Mouse (Mus musculus): Measurements from ENCODE around the gene Llcfc1.

Llcfc1 gene

GRCm38 (mm10) chr6:41704123-41704522 lies 19.9 kb downstream of the Llcfc1 start, which contains the start of gene Kel:
Gene Kel, minus strand, starts transcription at chr6:41704339.
- no peak for DNase-seq (ENCODE audit: low read depth)

GRCm38 (mm10) chr6:41706275-41706674 lies 22.0 kb downstream of the Llcfc1 start:
- DNase-seq (ENCODE audit: low read depth): no peak

GRCm38 (mm10) chr6:41710281-41710680 lies 26.1 kb downstream of the Llcfc1 start:
- no peak for DNase-seq (ENCODE audit: low read depth)

GRCm38 (mm10) chr6:41721430-41721829 lies 37.2 kb downstream of the Llcfc1 start:
- DNase-seq (ENCODE audit: low read depth): no peak

GRCm38 (mm10) chr6:41727989-41728609 lies 43.9 kb downstream of the Llcfc1 start:
- peak; percentile 52 for DNase-seq (ENCODE audit: low read depth)

- no peak for DNase-seq (ENCODE audit: low read depth)
Observed at GRCm38 (mm10) chr6:41734719-41735470, 50.7 kb downstream of the Llcfc1 start.
